Mouse (Mus musculus) forebrain, embryonic 11.5 days (tissue): ENCODE data around the gene Sars. TPM values are rescaled to one million over a fixed set of nuclear protein-coding genes. Genes with fewer than 3 reads are reported as not detected.

Experiments used
- ATAC-seq: fragments of 200-750 bp; cut with Nextera tagmentation; replicated peaks from 2 replicates; pipeline ENCODE4 v1.8.0; 2017; ENCODE audit warnings: moderate TSS enrichment; ENCODE audit not compliant: low FRiP score
- DNase-seq: peaks from one replicate; pipeline ENCODE4 v3.0.0-alpha.2; 2017; ENCODE audit warnings: low spot score
- H3K27ac ChIP-seq: fragments of 300-500 bp; sonication (generic); 2 replicates; pipeline ENCODE4 v1.5.1; 2014; ENCODE audit warnings: low read depth, low read length
- H3K27me3 ChIP-seq: fragments of 300-500 bp; sonication (generic); 2 replicates; pipeline ENCODE4 v1.6.1; 2014; ENCODE audit warnings: mild to moderate bottlenecking, low read length, mixed read lengths; ENCODE audit not compliant: control insufficient read depth, insufficient read depth
- H3K36me3 ChIP-seq: fragments of 300-500 bp; sonication (generic); 2 replicates; pipeline ENCODE4 v1.6.1; 2014; ENCODE audit warnings: mild to moderate bottlenecking, low read length, moderate library complexity, mixed read lengths; ENCODE audit not compliant: control insufficient read depth, insufficient read depth
- H3K4me1 ChIP-seq: fragments of 300-500 bp; sonication (generic); replicated peaks from 2 replicates; pipeline ENCODE4 v1.6.1; 2014; ENCODE audit warnings: low read length, mixed read lengths; ENCODE audit not compliant: control insufficient read depth, insufficient read depth
- H3K4me2 ChIP-seq: fragments of 300-500 bp; sonication (generic); 2 replicates; pipeline ENCODE4 v1.6.1; 2014; ENCODE audit warnings: low read depth, mild to moderate bottlenecking, low read length, moderate library complexity, mixed read lengths; ENCODE audit not compliant: severe bottlenecking
- H3K4me3 ChIP-seq: fragments of 300-500 bp; sonication (generic); 2 replicates; pipeline ENCODE4 v1.5.1; 2014; ENCODE audit warnings: low read depth, low read length
- H3K9ac ChIP-seq: fragments of 300-500 bp; sonication (generic); 2 replicates; pipeline ENCODE4 v1.6.1; 2014; ENCODE audit warnings: low read length
- H3K9me3 ChIP-seq: fragments of 300-500 bp; sonication (generic); 2 replicates; pipeline ENCODE4 v1.6.1; 2016; ENCODE audit warnings: low read length, mixed read lengths; ENCODE audit not compliant: control insufficient read depth
- WGBS: fragments of 180-500 bp; shearing (Covaris S2); extraction: QIAGEN DNeasy Blood & Tissue Kit; methylation state at CpG from one replicate; pipeline ENCODE4 v1.1.7; 2014; 5-methylcytosine and 5-hydroxymethylcytosine counted together
- polyA plus RNA-seq: library from polyadenylated mRNA; unstranded; fragments of >200 nt; fragmentation: Nextera tagmentation; extraction: Ambion mirVana; gene quantifications from 2 replicates; pipeline ENCODE4 v1.2.1, GENCODE M21; 2014

The Sars gene
- polyA plus RNA-seq, 1 experiment from 2014 or later = 180 TPM

DNA sequence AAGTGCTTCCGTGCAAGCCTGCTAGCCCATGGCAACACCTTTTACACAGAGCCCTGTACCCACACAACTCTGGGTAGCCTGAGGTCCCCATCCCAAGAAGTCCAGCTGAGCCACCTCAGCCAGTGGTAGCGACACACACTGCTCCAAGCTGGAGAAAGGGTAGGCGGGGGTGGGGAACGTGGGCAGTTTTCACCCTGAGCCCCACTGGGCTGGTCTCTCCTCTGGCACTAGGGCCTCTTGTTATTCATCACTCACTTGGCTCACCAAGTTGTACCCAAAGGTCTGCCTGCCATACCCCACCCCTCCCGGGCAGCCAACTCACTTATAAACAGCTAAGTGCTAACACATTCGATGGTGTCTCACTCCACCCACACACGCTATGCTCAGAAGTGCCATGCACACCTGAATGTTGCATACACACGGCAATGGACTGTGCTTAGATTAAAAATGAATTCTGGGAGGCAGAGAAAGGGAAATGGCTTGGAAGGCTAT is 36.4 kb downstream of the Sars start:
- Histone ChIP-seq H3K36me3 (peaks cover 27% of the 10 kb centered on the region), H3K27ac (0 out of 2 replicates have a peak overlapping the region, but pooled peaks have one; percentile 12), H3K4me3 (no peak overlapping the region), H3K9ac (no peak overlapping the region), H3K9me3 (peaks cover 12% of the 10 kb centered on the region), H3K27me3 (no peaks in the 10 kb centered on the region), H3K4me1 (peaks cover 38% of the 10 kb centered on the region), H3K4me2 (no peak overlapping the region)
- no peak for ATAC-seq
- peak; percentile 51 for DNase-seq
- WGBS = 89% methylated on average over 8 of the region's 8 CpGs

DNA sequence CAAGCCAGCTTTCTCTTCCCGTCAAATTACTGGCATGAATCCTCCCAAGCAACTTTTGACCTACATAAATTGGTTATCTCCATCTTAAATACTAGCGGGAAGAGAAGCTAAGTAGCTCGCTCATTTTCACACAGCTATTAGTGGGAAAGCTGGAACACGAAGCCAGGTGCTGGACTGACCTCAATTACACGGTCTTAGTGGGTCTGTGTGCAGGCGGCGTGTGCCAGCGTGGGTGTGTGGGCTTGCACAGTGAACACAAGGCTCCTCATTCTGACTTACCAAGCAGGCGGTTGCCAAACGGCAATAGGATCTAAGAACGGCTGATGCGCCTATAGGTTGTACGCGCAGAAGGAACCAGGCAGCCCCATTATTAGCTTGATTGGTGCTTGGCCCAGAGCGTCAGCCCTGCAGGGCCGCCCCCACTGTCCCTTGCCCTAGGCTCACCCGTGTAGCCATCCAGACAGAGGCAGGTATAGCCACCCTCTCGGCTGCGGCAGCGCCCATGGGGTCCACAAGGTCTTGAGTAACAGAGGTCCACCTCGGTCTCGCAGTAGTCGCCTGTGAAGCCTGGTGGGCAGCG is 38.6 kb downstream of the Sars start:
- H3K27me3 ChIP-seq = no peaks in the 10 kb centered on the region
- no peak overlapping the region for H3K4me2 ChIP-seq
- DNase-seq = peak; percentile 54
- H3K4me3 ChIP-seq = no peak overlapping the region
- no peak for ATAC-seq
- H3K27ac ChIP-seq = peak overlapping the region; percentile 65
- H3K9me3 ChIP-seq = no peaks in the 10 kb centered on the region
- peaks cover 10% of the 10 kb centered on the region; the same call in 1 of the 2 replicates for H3K36me3 ChIP-seq
- H3K9ac ChIP-seq = no peak overlapping the region
- peaks cover 29% of the 10 kb centered on the region for H3K4me1 ChIP-seq
- WGBS = 88% methylated on average over 24 of the region's 24 CpGs

DNA sequence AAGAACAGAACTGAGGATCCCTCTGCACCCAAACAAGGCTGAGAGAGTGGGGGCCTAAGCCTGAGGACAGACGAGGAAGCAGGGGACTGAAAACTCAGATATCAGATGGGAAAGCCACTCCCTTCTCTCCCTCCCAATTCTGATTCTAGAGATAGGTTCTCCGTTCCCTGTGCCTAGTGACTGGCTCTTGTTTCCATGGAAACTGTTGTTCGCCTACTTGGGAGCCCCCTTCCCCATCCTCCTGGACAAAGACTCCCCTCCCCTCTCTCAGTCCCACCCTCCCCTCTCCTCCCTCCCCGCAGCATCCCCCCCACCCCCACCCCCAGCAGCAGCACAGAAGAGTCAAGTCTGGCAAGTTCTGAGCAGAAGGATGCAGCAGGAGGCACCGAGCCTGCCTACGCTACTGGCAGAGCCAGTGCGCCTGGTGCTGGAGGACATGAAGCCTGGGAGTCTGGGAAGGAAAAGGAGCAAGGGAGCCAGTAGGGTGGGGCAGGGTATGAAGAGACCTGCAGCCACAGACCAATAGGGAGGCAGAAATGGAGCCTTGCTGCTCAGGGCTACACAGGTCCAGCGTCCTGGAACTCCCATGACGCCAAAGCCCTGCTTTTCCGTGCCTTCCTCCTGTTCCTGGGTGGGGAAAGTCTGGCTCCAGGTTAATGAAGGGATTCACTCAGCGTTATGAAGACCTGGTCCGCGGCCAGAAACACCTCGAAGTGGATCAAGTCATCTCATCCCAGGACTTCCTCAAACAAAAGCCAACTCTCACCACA is 39.3 kb downstream of the Sars start:
- H3K9me3 ChIP-seq = no peaks in the 10 kb centered on the region
- H3K4me3 ChIP-seq = no peak overlapping the region
- peak overlapping the region; percentile 30; the same call in 1 of the 2 replicates for H3K9ac ChIP-seq
- no peaks in the 10 kb centered on the region for H3K27me3 ChIP-seq
- H3K4me1 ChIP-seq = peaks cover 22% of the 10 kb centered on the region
- 26% methylated on average over 14 of the region's 14 CpGs for WGBS
- H3K4me2 ChIP-seq = peak overlapping the region; percentile 1
- peak overlapping the region; percentile 65 for H3K27ac ChIP-seq
- peak; percentile 69 for DNase-seq
- ATAC-seq = peak; percentile 28
- peaks cover 10% of the 10 kb centered on the region; the same call in 1 of the 2 replicates for H3K36me3 ChIP-seq

DNA sequence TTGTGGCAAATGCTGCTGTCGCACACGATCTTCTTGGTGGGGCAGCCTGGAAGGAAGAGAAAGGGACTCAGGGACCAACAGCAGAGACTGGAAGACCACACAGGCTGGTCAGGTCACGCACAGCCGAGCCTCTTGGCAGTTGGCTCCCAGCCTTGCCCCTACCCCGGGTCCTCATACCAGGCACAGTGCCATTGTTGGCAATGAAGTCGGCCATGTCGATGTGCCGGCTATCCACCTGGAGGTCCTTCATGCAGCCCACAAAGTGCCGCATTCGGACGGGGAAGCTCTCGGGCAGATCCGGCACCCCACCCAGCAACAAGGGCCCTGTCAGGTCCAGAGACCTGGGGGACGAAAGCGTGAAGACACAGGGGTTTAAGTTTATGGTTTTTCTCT is 42.5 kb downstream of the Sars start:
- H3K9ac ChIP-seq = no peak overlapping the region
- DNase-seq (no peak), ATAC-seq (no peak)
- H3K27me3 ChIP-seq = no peaks in the 10 kb centered on the region
- no peak overlapping the region for H3K4me2 ChIP-seq
- peaks cover 21% of the 10 kb centered on the region; the same call in 1 of the 2 replicates for H3K36me3 ChIP-seq
- H3K9me3 ChIP-seq = no peaks in the 10 kb centered on the region
- peaks cover 15% of the 10 kb centered on the region for H3K4me1 ChIP-seq
- H3K4me3 ChIP-seq = no peak overlapping the region
- 87% methylated on average over 15 of the region's 15 CpGs for WGBS
- no peak overlapping the region for H3K27ac ChIP-seq

DNA sequence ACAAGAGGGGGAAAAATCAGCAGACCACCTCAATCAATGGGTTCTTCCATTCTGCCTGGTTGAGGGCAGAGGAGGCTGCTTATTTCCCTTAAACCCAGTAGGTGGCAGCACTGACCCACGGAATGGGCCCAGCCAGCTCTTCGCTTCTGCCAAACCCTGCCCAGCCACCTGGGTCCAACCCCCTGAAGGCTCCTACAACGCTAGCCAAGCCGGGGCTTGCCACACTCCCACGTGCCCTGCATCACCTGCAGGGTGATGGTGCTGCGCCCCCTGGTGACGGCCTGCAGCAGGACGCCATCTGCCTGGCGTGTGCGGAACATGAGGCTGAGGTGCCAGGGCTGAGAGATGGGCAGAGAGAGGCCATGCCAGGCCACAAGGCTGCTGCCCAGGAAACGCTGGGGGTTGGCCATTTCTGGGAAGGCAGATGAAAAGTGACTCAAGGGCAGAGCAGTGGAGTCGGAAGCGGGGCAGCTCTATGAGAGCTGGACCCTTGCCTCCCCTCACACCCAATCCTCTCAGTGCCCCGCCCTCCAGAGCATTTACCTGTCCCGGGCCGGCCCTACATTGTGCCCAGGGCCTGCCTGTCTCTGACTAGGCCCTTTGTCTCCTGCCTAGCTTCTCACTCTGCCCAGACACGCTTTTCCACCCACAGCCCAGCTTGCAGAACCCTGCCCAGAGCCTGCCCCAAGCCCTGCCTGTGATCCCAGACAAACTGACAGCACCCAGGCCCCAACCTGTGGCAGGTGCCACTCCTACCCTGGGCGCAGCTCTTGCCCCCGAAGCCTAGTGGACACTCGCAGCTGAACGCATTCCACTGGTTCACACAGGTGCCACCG is 43.1 kb downstream of the Sars start:
- no peaks in the 10 kb centered on the region for H3K9me3 ChIP-seq
- H3K4me3 ChIP-seq = no peak overlapping the region
- H3K4me2 ChIP-seq = no peak overlapping the region
- peaks cover 23% of the 10 kb centered on the region; the same call in 1 of the 2 replicates for H3K36me3 ChIP-seq
- DNase-seq (peak; percentile 93), ATAC-seq (peak; percentile 88)
- WGBS = 41% methylated on average over 22 of the region's 22 CpGs
- no peak overlapping the region; the same call in 1 of the 2 replicates for H3K9ac ChIP-seq
- H3K4me1 ChIP-seq = peaks cover 15% of the 10 kb centered on the region
- no peaks in the 10 kb centered on the region for H3K27me3 ChIP-seq
- H3K27ac ChIP-seq = no peak overlapping the region

DNA sequence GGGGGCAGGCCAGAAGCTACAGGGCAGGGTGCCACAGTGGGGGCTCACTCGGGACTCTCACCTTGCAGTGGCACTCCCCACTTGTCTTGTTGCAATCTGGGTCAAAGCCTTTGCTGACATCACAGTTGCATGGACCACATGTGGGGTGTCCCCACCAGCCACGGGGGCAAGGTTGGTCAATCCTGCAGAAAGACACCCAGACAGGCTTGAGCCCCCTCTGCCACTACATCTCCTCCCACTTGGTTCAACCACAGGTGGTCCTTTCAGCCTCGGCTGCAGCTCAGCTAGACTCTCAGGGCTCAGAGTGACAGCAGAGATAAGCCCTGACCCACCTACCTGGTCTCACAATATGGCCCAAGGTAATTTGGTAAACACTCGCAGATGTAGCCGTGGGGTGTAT is 44.6 kb downstream of the Sars start:
- Histone ChIP-seq H3K27ac (no peak overlapping the region), H3K9me3 (no peaks in the 10 kb centered on the region), H3K36me3 (peaks cover 23% of the 10 kb centered on the region), H3K9ac (no peak overlapping the region), H3K4me3 (no peak overlapping the region), H3K4me2 (no peak overlapping the region), H3K27me3 (no peaks in the 10 kb centered on the region), H3K4me1 (peaks cover 6% of the 10 kb centered on the region; the same call in 1 of the 2 replicates)
- no peak for ATAC-seq
- DNase-seq = peak; percentile 49
- 88% methylated on average over 5 of the region's 5 CpGs for WGBS

DNA sequence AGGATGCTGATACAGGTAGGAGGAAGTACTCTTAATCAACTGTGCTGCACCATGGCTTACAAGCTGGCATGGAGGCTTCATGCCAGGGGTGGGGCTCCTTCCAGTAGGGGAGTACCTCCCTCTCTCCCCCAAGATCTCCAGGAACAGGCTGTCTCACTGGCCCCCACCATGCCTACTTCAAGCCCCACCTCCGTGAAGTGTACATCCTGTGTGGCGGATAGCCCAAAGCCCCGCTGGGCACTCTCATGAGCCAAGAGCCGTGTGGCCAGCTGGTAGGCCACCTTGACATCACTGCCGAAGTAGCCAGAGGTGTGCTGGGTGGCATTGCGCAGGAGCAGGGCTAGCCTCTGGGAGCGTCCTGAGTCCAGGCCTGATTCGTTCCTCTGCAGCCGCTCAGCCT is 46.7 kb downstream of the Sars start:
- no peaks in the 10 kb centered on the region for H3K9me3 ChIP-seq
- DNase-seq (no peak), ATAC-seq (no peak)
- no peak overlapping the region for H3K9ac ChIP-seq
- WGBS = 92% methylated on average over 9 of the region's 9 CpGs
- H3K4me1 ChIP-seq = no peaks in the 10 kb centered on the region
- no peak overlapping the region for H3K27ac ChIP-seq
- H3K4me3 ChIP-seq = no peak overlapping the region
- H3K27me3 ChIP-seq = no peaks in the 10 kb centered on the region
- no peak overlapping the region for H3K4me2 ChIP-seq
- H3K36me3 ChIP-seq = peaks cover 25% of the 10 kb centered on the region

DNA sequence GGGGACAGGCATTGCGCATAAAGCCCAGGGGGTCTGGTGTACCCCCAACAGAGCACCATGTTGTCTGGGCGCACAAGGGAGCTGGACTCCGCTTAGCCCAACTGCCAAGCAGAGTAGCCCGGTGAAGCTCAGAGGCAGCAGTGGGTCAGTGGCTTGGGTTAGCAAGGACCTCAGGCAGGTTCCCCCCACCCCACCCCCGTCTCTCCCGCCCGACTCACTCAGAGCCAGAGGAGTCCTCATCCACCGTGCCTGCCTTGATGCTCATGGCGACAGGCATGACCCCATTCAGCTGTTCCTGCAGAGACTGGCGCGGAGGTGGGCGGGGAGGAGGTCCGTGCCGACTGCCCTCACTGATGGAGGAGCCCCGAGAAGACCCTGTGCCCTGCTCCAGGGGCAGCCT is 52.2 kb downstream of the Sars start:
- no peak overlapping the region for H3K4me2 ChIP-seq
- H3K4me3 ChIP-seq = no peak overlapping the region
- H3K4me1 ChIP-seq = peaks cover 2% of the 10 kb centered on the region; the same call in 1 of the 2 replicates
- DNase-seq = peak; percentile 58
- H3K9me3 ChIP-seq = no peaks in the 10 kb centered on the region
- 47% methylated on average over 15 of the region's 15 CpGs for WGBS
- H3K9ac ChIP-seq = no peak overlapping the region
- H3K36me3 ChIP-seq = peaks cover 13% of the 10 kb centered on the region
- no peak for ATAC-seq
- no peaks in the 10 kb centered on the region for H3K27me3 ChIP-seq
- no peak overlapping the region for H3K27ac ChIP-seq
